Comparison of ENCODE assay signal across 12 mouse cellular contexts in genomic region chr13:6085891-6086290, GRCm38 (mm10).
"Had no signal": no experiment of that assay in that cellular context is flagged by ENCODE, and none has a peak within 500 bp of the region (broad histone marks: within the 10 kb centered on the region; RNA-seq: fewer than 3 reads in every experiment).

No protein-coding gene starts in this region.

- H3K27me3 ChIP-seq: limb, embryonic 15.5 days; liver, embryonic 12.5 days; lung, embryonic 15.5 days; midbrain, embryonic 15.5 days; neural tube, embryonic 13.5 days had no signal

- H3K4me2 ChIP-seq: limb, embryonic 15.5 days; liver, embryonic 12.5 days; lung, embryonic 15.5 days; midbrain, embryonic 15.5 days; neural tube, embryonic 13.5 days had no signal

- H3K9ac ChIP-seq: limb, embryonic 15.5 days; liver, embryonic 12.5 days; lung, embryonic 15.5 days; midbrain, embryonic 15.5 days; neural tube, embryonic 13.5 days had no signal

- H3K4me1 ChIP-seq: limb, embryonic 15.5 days; liver, embryonic 12.5 days; lung, embryonic 15.5 days; midbrain, embryonic 10.5 days; midbrain, embryonic 15.5 days; neural tube, embryonic 13.5 days had no signal

- H3K4me3 ChIP-seq: limb, embryonic 15.5 days; liver, embryonic 12.5 days; lung, embryonic 15.5 days; midbrain, embryonic 10.5 days; midbrain, embryonic 15.5 days; neural tube, embryonic 13.5 days had no signal

- H3K36me3 ChIP-seq: limb, embryonic 15.5 days; liver, embryonic 12.5 days; lung, embryonic 15.5 days; midbrain, embryonic 10.5 days; midbrain, embryonic 15.5 days; neural tube, embryonic 13.5 days had no signal

- ATAC-seq: liver, embryonic 12.5 days; midbrain, embryonic 15.5 days had no signal

- H3K27ac ChIP-seq: kidney, postnatal 0 days; limb, embryonic 15.5 days; liver, embryonic 12.5 days; lung, embryonic 15.5 days; midbrain, embryonic 10.5 days; midbrain, embryonic 15.5 days; neural tube, embryonic 13.5 days had no signal

- H3K9me3 ChIP-seq: limb, embryonic 15.5 days; liver, embryonic 12.5 days; lung, embryonic 15.5 days; midbrain, embryonic 10.5 days; midbrain, embryonic 15.5 days; neural tube, embryonic 13.5 days had no signal

- DNase-seq: kidney, postnatal 36 days; layer of hippocampus, adult 9-11 months; layer of hippocampus, postnatal 36 days; right cerebral cortex, postnatal 25 days; thymus, postnatal 36 days had no signal
